Mouse (Mus musculus): Measurements from ENCODE around the gene 1110004F10Rik. TPM values are rescaled to one million over a fixed set of nuclear protein-coding genes. Genes with fewer than 3 reads are reported as not detected.
"Not testable (repeated sequence)": the region's sequence is repeated elsewhere in the genome, so short reads cannot be mapped to it uniquely, and the experiment has no call there.

The 1110004F10Rik gene
- polyA plus RNA-seq, 2 experiments = 187 to 283 TPM

DNA sequence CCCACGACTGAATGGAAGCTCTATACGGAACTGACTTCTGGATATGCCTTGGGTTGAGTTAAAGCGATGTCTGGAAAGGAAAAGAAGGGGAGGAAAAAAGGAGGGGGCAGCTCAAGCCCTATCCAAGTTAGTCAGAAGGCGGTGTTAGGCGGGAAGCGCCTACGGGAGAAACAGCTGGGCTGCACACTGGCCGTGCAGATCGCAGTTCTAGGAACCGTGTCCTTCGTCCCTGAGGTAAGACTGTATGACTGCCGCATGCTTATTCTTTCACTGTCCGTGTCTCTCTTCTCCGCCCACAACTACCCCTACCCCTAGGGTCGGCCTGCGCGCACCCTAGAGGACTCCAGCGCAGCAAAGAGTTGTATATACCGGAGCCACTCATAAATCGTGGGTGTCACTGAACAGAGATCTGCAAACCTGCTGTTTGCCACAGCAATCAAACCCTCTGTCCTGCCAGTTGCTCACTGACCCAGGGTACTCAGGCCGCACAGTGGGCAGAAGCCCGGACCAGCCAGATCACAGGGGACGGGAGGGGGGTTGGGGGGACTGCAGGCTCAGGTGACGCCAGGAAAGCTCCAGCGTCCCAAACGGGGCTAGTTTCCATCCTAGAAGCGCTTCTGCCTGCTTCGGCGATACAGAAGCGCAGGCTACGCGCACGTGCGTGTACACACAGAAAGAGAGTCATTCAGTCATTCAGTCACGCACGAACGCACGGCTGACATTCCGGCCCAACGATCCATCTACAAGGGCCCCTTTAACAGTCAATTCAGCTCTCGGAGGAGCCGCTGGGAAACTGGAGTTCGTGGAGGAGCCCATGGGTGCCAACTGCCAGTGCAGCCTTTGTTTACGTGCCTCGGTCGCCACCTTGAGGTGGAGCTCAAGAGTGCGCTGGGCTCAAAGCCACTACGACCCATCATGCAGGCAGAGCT, 605 bp downstream of the 1110004F10Rik start:
- H3K27ac ChIP-seq (replicated peaks; ENCODE audit: low read depth, low read length) = peak overlapping the region; percentile 62
- peak; percentile 77 for ATAC-seq (ENCODE audit: low FRiP score, low read depth)

DNA sequence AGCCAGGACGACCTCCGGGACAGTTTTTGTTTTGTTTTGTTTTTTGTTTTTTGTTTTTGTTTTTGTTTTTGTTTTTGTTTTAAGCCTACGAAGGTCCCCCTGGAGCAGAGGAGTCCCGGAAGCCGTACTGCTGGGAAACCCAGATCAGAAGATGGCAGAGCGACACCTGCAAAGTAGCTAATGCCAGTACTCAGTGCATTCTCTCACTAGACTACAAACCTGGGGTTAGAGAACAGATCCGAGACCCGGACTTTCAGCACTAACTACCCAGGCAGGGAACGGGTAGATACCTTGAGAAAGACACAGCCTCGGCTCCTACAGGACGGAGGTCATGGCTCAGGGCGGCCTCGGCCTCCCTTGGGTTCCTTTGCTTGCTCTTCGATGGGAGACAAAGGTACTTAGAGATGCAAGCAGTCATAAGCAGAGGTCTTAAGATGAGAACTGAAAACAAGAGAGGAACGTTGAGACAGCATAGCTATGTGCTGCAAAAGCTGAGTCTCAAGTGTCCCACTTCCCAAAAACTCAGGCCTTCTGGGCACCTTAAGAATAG, 1.3 kb downstream of the 1110004F10Rik start:
- peaks cover 11% of the 10 kb centered on the region; the same call in 1 of the 2 replicates for H3K4me1 ChIP-seq (ENCODE audit: control insufficient read depth, insufficient read depth, low read length)
- H3K36me3 ChIP-seq (ENCODE audit: control insufficient read depth, insufficient read depth, low read length) = no peaks in the 10 kb centered on the region; the same call in 1 of the 2 replicates
- H3K27me3 ChIP-seq (ENCODE audit: control insufficient read depth, insufficient read depth, low read length) = peaks cover 26% of the 10 kb centered on the region
- no peak for TF ChIP-seq POLR2A (IDR thresholded peaks at IDR 0.05; ENCODE audit: borderline replicate concordance, extremely low read depth, insufficient read depth, insufficient read length)
- H3K27ac ChIP-seq (replicated peaks; ENCODE audit: low read depth, low read length) = no peak overlapping the region
- peak overlapping the region; percentile 96 for H3K4me2 ChIP-seq (replicated peaks; ENCODE audit: low read depth, low read length, severe bottlenecking)
- DNase-seq (ENCODE audit: low spot score) (no peak), ATAC-seq (ENCODE audit: low FRiP score, low read depth) (no peak)
- no peaks in the 10 kb centered on the region for H3K9me3 ChIP-seq (ENCODE audit: control insufficient read depth, low read length)
- peak overlapping the region; percentile 54 for H3K4me3 ChIP-seq (replicated peaks; ENCODE audit: low read length)
- H3K9ac ChIP-seq (ENCODE audit: low read depth, low read length, severe bottlenecking) = 0 out of 2 replicates have a peak overlapping the region, but pooled peaks have one; percentile 65
- WGBS = 22% methylated on average over 15 of the region's 15 CpGs

More for the DNA sequence above, 605 bp downstream of the 1110004F10Rik start:
- Histone ChIP-seq H3K4me3 (replicated peaks; ENCODE audit: low read length) (peak overlapping the region; percentile 54), H3K9me3 (ENCODE audit: control insufficient read depth, low read length) (no peaks in the 10 kb centered on the region), H3K36me3 (ENCODE audit: control insufficient read depth, insufficient read depth, low read length) (no peaks in the 10 kb centered on the region; the same call in 1 of the 2 replicates), H3K9ac (ENCODE audit: low read depth, low read length, severe bottlenecking) (peak overlapping the region; percentile 65), H3K27me3 (ENCODE audit: control insufficient read depth, insufficient read depth, low read length) (peaks cover 29% of the 10 kb centered on the region), H3K4me2 (replicated peaks; ENCODE audit: low read depth, low read length, severe bottlenecking) (peak overlapping the region; percentile 96), H3K4me1 (ENCODE audit: control insufficient read depth, insufficient read depth, low read length) (peaks cover 11% of the 10 kb centered on the region; the same call in 1 of the 2 replicates)
- WGBS = under 1% methylated on average over 48 of the region's 48 CpGs
- peak; percentile 79 for DNase-seq (ENCODE audit: low spot score)
- TF ChIP-seq POLR2A (IDR thresholded peaks at IDR 0.05; ENCODE audit: borderline replicate concordance, extremely low read depth, insufficient read depth, insufficient read length) = no peak

DNA sequence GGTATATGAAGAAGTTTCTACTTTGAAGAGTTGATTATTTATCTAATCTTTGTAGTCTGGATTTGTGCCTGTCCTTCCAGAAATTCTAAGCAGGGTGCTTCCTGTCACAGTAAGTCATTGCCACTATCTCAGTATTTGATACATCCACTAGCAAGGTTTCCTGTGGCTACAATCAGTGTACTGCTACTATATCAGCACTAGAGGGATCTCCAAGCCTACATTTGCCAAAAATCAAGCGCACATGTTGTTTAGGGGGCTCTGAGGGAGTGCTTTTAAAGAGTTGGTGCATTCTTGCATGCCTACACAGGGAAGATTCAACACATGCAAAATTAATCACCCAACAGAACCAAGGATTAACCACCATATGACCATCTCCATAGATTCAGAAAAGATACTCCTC, 21.5 kb downstream of the 1110004F10Rik start:
- no peak overlapping the region for H3K4me3 ChIP-seq (replicated peaks; ENCODE audit: low read length)
- no peaks in the 10 kb centered on the region for H3K36me3 ChIP-seq (ENCODE audit: control insufficient read depth, insufficient read depth, low read length)
- no peak overlapping the region for H3K4me2 ChIP-seq (replicated peaks; ENCODE audit: low read depth, low read length, severe bottlenecking)
- H3K27ac ChIP-seq (replicated peaks; ENCODE audit: low read depth, low read length) = no peak overlapping the region
- H3K4me1 ChIP-seq (ENCODE audit: control insufficient read depth, insufficient read depth, low read length) = no peaks in the 10 kb centered on the region
- WGBS = 52% methylated on average over 1 of the region's 1 CpGs
- DNase-seq (ENCODE audit: low spot score) (no peak), ATAC-seq (ENCODE audit: low FRiP score, low read depth) (no peak)
- no peak overlapping the region for H3K9ac ChIP-seq (ENCODE audit: low read depth, low read length, severe bottlenecking)
- no peaks in the 10 kb centered on the region for H3K9me3 ChIP-seq (ENCODE audit: control insufficient read depth, low read length)
- TF ChIP-seq POLR2A (IDR thresholded peaks at IDR 0.05; ENCODE audit: borderline replicate concordance, extremely low read depth, insufficient read depth, insufficient read length) = no peak
- H3K27me3 ChIP-seq (ENCODE audit: control insufficient read depth, insufficient read depth, low read length) = no peaks in the 10 kb centered on the region

DNA sequence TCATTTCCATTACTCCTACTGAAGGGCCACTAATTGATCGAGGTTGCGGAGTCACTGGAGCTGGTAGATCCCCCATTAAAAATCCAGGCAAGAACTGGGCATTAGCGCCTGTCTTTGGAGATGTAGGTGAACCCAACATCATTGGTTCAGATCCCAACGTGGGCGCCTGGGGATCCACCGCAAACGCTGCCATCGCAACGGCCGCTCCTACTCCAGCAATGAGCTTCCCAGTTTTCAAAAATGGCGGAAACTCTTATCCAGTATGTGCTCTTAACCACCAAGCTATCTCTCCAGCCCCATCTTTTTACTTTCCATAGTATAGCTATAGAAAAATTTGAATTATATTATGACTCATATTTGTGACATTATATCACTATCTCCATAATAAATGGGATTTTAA, 45.2 kb downstream of the 1110004F10Rik start, which contains the start of gene Gm4353:
TSS of gene Gm4353 (minus strand) at position 270 of the 400 bp plus-strand sequence.
- WGBS = 94% methylated on average over 11 of the region's 11 CpGs
- H3K27ac ChIP-seq (replicated peaks; ENCODE audit: low read depth, low read length); H3K4me2 ChIP-seq (replicated peaks; ENCODE audit: low read depth, low read length, severe bottlenecking); H3K4me1 ChIP-seq (ENCODE audit: control insufficient read depth, insufficient read depth, low read length); H3K4me3 ChIP-seq (replicated peaks; ENCODE audit: low read length); DNase-seq (ENCODE audit: low spot score); H3K9ac ChIP-seq (ENCODE audit: low read depth, low read length, severe bottlenecking); H3K36me3 ChIP-seq (ENCODE audit: control insufficient read depth, insufficient read depth, low read length); H3K9me3 ChIP-seq (ENCODE audit: control insufficient read depth, low read length); H3K27me3 ChIP-seq (ENCODE audit: control insufficient read depth, insufficient read depth, low read length); ATAC-seq (ENCODE audit: low FRiP score, low read depth): not testable (repeated sequence)

DNA sequence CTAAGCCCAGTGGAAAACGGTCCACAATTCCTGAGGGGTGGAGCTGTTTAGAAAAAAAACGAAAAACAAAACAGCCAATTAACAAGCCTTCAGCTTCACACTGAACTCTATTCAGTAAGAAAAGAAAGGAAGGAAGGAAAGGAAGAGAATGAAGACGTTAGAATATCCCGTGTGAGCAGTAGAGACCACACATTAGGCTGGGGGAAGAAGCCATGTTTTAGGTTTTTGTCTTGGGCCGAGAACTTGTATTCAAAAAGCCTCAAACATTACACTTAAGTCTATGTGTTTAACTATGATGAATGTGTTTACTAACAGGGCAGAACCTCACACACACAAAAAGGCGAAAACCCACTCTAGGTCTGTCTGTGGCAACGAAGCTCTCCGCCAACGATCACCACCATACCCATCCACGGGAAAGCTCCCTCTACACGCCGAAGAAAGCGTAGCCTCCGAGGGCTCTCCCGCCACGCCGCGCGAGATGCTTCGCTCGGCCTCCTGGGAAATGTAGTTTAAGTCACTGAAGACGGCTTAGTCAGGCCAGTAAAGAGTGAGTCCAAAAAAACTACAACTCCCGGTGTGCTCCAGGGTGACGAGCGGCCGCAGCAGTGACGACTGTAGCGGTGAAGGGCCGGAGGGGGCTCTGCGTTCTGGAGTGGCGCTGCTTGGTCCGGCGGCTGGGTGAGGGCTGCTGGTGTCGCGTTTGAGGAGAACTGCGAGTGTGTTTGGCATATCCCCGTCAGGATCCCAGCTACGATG, 53.7 kb downstream of the 1110004F10Rik start:
- Histone ChIP-seq H3K9me3 (ENCODE audit: control insufficient read depth, low read length) (no peaks in the 10 kb centered on the region), H3K4me2 (replicated peaks; ENCODE audit: low read depth, low read length, severe bottlenecking) (peak overlapping the region; percentile 87), H3K9ac (ENCODE audit: low read depth, low read length, severe bottlenecking) (peak overlapping the region; percentile 73), H3K27ac (replicated peaks; ENCODE audit: low read depth, low read length) (peak overlapping the region; percentile 92), H3K36me3 (ENCODE audit: control insufficient read depth, insufficient read depth, low read length) (no peaks in the 10 kb centered on the region), H3K4me3 (replicated peaks; ENCODE audit: low read length) (peak overlapping the region; percentile 52), H3K4me1 (ENCODE audit: control insufficient read depth, insufficient read depth, low read length) (peaks cover 16% of the 10 kb centered on the region), H3K27me3 (ENCODE audit: control insufficient read depth, insufficient read depth, low read length) (no peaks in the 10 kb centered on the region)
- ATAC-seq (ENCODE audit: low FRiP score, low read depth) (peak; percentile 100), DNase-seq (ENCODE audit: low spot score) (peak; percentile 97)
- TF ChIP-seq POLR2A (IDR thresholded peaks at IDR 0.05; ENCODE audit: borderline replicate concordance, extremely low read depth, insufficient read depth, insufficient read length) = peak; percentile 97; the same call in 1 of the 2 replicates
- WGBS = under 1% methylated on average over 38 of the region's 38 CpGs

Data from limb, embryonic 14.5 days (tissue).